24 mouse cellular contexts compared by ENCODE assay signal in genomic region chr16:25199984-25200383, GRCm38 (mm10).
DNase-seq lines count a peak whose midpoint lies in the region; ATAC-seq and TF ChIP-seq lines count a peak whose summit lies in the region.
"Had no signal": no experiment of that assay in that cellular context is flagged by ENCODE, and none has a peak within 500 bp of the region (broad histone marks: within the 10 kb centered on the region; RNA-seq: fewer than 3 reads in every experiment).

No protein-coding gene starts in this region.

- H3K36me3 ChIP-seq in kidney, embryonic 16.5 days (ENCODE audit: insufficient read depth, low read length): no peaks in the 10 kb centered on the region
- no peaks in the 10 kb centered on the region for H3K36me3 ChIP-seq in erythroblast, embryonic 14.5 days (ENCODE audit: control insufficient read depth)
- H3K36me3 ChIP-seq: heart, embryonic 12.5 days; hindbrain, embryonic 10.5 days; intestine, embryonic 15.5 days; kidney, embryonic 15.5 days; limb, embryonic 15.5 days; neural tube, embryonic 12.5 days had no signal

- no peak overlapping the region for H3K9ac ChIP-seq in kidney, embryonic 16.5 days (replicated peaks; ENCODE audit: low read length)
- H3K9ac ChIP-seq: heart, embryonic 12.5 days; intestine, embryonic 15.5 days; kidney, embryonic 15.5 days; limb, embryonic 15.5 days; neural tube, embryonic 12.5 days had no signal

- H3K4me3 ChIP-seq in kidney, embryonic 16.5 days (ENCODE audit: low read length): no peak overlapping the region
- H3K4me3 ChIP-seq in bone marrow, adult 2 months (replicated peaks; ENCODE audit: control insufficient read depth, low read depth, low read length): no peak overlapping the region
- H3K4me3 ChIP-seq in erythroblast, embryonic 14.5 days (replicated peaks): peak overlapping the region; percentile 37
- H3K4me3 ChIP-seq: heart, embryonic 12.5 days; hindbrain, embryonic 10.5 days; intestine, embryonic 15.5 days; kidney, embryonic 15.5 days; limb, embryonic 15.5 days; neural tube, embryonic 12.5 days had no signal

- H3K27me3 ChIP-seq in kidney, embryonic 16.5 days (ENCODE audit: insufficient read depth, low read length): no peaks in the 10 kb centered on the region
- H3K27me3 ChIP-seq in erythroblast, embryonic 14.5 days (ENCODE audit: control insufficient read depth): no peaks in the 10 kb centered on the region
- H3K27me3 ChIP-seq: heart, embryonic 12.5 days; intestine, embryonic 15.5 days; kidney, embryonic 15.5 days; limb, embryonic 15.5 days; neural tube, embryonic 12.5 days had no signal

- no peak for TF ChIP-seq CTCF in bone marrow, adult 2 months (IDR thresholded peaks at IDR 0.05; ENCODE audit: control insufficient read depth, insufficient read depth, low read length)

- H3K27ac ChIP-seq in kidney, embryonic 16.5 days (ENCODE audit: low read length): no peak overlapping the region
- H3K27ac ChIP-seq in bone marrow, adult 2 months (ENCODE audit: control insufficient read depth, insufficient read depth, low read depth, low read length, poor library complexity): peak overlapping the region; percentile 59
- H3K27ac ChIP-seq: hindbrain, embryonic 10.5 days; intestine, embryonic 15.5 days; kidney, embryonic 15.5 days; neural tube, embryonic 12.5 days had no signal

- H3K4me1 ChIP-seq in kidney, embryonic 16.5 days (ENCODE audit: insufficient read depth, low read length): peaks cover 5% of the 10 kb centered on the region
- peaks cover 3% of the 10 kb centered on the region; the same call in 1 of the 2 replicates for H3K4me1 ChIP-seq in bone marrow, adult 2 months (ENCODE audit: control insufficient read depth, insufficient read depth, low read length)
- peaks cover 44% of the 10 kb centered on the region for H3K4me1 ChIP-seq in erythroblast, embryonic 14.5 days (ENCODE audit: control insufficient read depth)
- H3K4me1 ChIP-seq: hindbrain, embryonic 10.5 days; intestine, embryonic 15.5 days; neural tube, embryonic 12.5 days had no signal

- TF ChIP-seq POLR2A in bone marrow, adult 2 months (IDR thresholded peaks at IDR 0.05; ENCODE audit: borderline replicate concordance, control insufficient read depth, low read depth, low read length): no peak

- no peak for DNase-seq in kidney, postnatal 4 days
- no peak for DNase-seq in adrenal gland, adult 2 months
- DNase-seq in gastrocnemius, postnatal 25 days: no peak
- DNase-seq: cerebellum, adult 9-10 months; gastrocnemius, postnatal 14 days; heart, adult 18-20 months; heart, postnatal 10 days; left cerebral cortex, postnatal 4 days; midbrain, embryonic 14.5 days; right cerebral cortex, postnatal 14 days; spleen, adult 18-20 months had no signal

- ATAC-seq in kidney, embryonic 16.5 days (ENCODE audit: low FRiP score, low TSS enrichment): peak; percentile 27; the same call in 1 of the 2 replicates
- ATAC-seq in megakaryocyte-erythroid progenitor cell, adult 5-6 weeks (replicated peaks; ENCODE audit: low FRiP score, low TSS enrichment, poor library complexity, severe bottlenecking): peak; percentile 17; the same call in 1 of the 2 replicates
- ATAC-seq: forebrain, embryonic 14.5 days; hindbrain, embryonic 16.5 days; intestine, embryonic 15.5 days; Patski had no signal

- no peak overlapping the region for H3K4me2 ChIP-seq in kidney, embryonic 16.5 days (replicated peaks; ENCODE audit: low read depth, low read length)
- H3K4me2 ChIP-seq: heart, embryonic 12.5 days; intestine, embryonic 15.5 days; kidney, embryonic 15.5 days; limb, embryonic 15.5 days; neural tube, embryonic 12.5 days had no signal

- no peaks in the 10 kb centered on the region for H3K9me3 ChIP-seq in kidney, embryonic 16.5 days (ENCODE audit: low read length)
- no peaks in the 10 kb centered on the region for H3K9me3 ChIP-seq in erythroblast, embryonic 14.5 days (ENCODE audit: control insufficient read depth, low read length)
- H3K9me3 ChIP-seq: heart, embryonic 12.5 days; hindbrain, embryonic 10.5 days; intestine, embryonic 15.5 days; kidney, embryonic 15.5 days; limb, embryonic 15.5 days; neural tube, embryonic 12.5 days had no signal
